Mouse (Mus musculus): Measurements from ENCODE around the gene Ror2. TPM values are rescaled to one million over a fixed set of nuclear protein-coding genes. Genes with fewer than 3 reads are reported as not detected.

Gene Ror2
- polyA plus RNA-seq, 1 experiment from 2014 or later, result 13.2 TPM

DNA sequence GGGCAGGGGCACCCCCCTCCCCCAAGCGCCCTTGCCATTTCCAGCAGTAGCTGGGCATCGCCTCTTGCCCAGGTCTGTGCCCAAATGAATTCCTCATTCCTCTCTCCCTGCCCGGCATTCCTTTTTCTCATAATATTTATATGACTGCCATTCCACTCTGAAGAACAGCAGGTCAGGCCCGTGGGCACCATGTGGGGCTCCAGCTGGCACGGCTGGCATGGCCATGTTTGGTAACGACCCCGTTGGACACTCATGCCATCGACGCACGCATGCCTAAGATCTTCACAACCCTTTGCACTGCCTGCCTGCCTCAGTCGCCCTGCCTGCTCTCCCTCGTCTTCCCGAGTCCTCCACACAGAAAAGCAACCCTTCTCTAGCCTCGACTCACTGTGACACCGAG lies 129.0 kb downstream of the Ror2 start:
- peaks cover 50 to 68% of the 10 kb centered on the region in 2 experiments for H3K4me1 ChIP-seq (ENCODE audit: control insufficient read depth in 2 of 2, insufficient read depth in 2 of 2, low read length in 2 of 2)
- H3K9ac ChIP-seq (ENCODE audit: low read length), result no peak overlapping the region; the same call in 1 of the 2 replicates
- H3K27ac ChIP-seq (replicated peaks in 1 of 2; ENCODE audit: control insufficient read depth in 1 of 2, insufficient read depth in 1 of 2, low read depth in 2 of 2, low read length in 2 of 2), result peak overlapping the region; percentile 92 to 95
- H3K9me3 ChIP-seq (ENCODE audit: control insufficient read depth, low read length), result no peaks in the 10 kb centered on the region
- 78% methylated on average over 15 of the region's 15 CpGs for WGBS
- H3K27me3 ChIP-seq (ENCODE audit: control insufficient read depth, insufficient read depth, low read length), result no peaks in the 10 kb centered on the region
- no peak overlapping the region for H3K4me3 ChIP-seq (ENCODE audit: control insufficient read depth in 1 of 2, insufficient read depth in 1 of 2, low read depth in 1 of 2, low read length in 2 of 2)
- H3K4me2 ChIP-seq (ENCODE audit: low read length), result no peak overlapping the region
- no peak for ATAC-seq (ENCODE audit: insufficient number of reproducible peaks, insufficient read depth, low FRiP score, low read depth)
- no peaks in the 10 kb centered on the region for H3K36me3 ChIP-seq (ENCODE audit: control insufficient read depth, insufficient read depth, low read length)

DNA sequence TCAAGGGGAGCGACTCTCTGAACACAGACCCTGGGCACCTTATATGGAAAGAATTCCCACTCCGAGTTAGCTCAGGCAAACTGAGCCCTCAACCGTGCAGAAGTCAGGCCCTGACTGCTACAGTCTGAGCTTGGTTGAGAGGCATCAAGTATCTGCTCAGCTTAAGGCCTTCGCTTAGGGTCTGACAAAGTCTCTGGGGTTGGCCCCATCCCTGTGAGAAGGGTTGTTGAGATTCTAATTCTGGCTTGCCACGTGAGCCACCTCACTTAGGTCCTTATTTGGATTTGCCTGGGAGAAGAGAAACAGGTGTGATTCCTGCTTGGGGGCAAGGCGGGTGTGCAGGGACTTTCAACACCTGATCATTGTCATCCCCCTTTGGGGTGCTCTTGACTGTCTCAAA lies 129.6 kb downstream of the Ror2 start:
- H3K4me3 ChIP-seq (ENCODE audit: control insufficient read depth in 1 of 2, insufficient read depth in 1 of 2, low read depth in 1 of 2, low read length in 2 of 2), result no peak overlapping the region
- peak; percentile 65; the same call in 1 of the 2 replicates for ATAC-seq (ENCODE audit: insufficient number of reproducible peaks, insufficient read depth, low FRiP score, low read depth)
- no peaks in the 10 kb centered on the region for H3K9me3 ChIP-seq (ENCODE audit: control insufficient read depth, low read length)
- no peak overlapping the region for H3K4me2 ChIP-seq (ENCODE audit: low read length)
- WGBS, result 36% methylated on average over 6 of the region's 6 CpGs
- H3K36me3 ChIP-seq (ENCODE audit: control insufficient read depth, insufficient read depth, low read length), result no peaks in the 10 kb centered on the region
- H3K4me1 ChIP-seq (ENCODE audit: control insufficient read depth in 2 of 2, insufficient read depth in 2 of 2, low read length in 2 of 2), result peaks cover 52 to 74% of the 10 kb centered on the region in 2 experiments
- no peaks in the 10 kb centered on the region for H3K27me3 ChIP-seq (ENCODE audit: control insufficient read depth, insufficient read depth, low read length)
- peak overlapping the region; percentile 92 to 95 for H3K27ac ChIP-seq (replicated peaks in 1 of 2; ENCODE audit: control insufficient read depth in 1 of 2, insufficient read depth in 1 of 2, low read depth in 2 of 2, low read length in 2 of 2)
- H3K9ac ChIP-seq (ENCODE audit: low read length), result peak overlapping the region; percentile 42; the same call in 1 of the 2 replicates

DNA sequence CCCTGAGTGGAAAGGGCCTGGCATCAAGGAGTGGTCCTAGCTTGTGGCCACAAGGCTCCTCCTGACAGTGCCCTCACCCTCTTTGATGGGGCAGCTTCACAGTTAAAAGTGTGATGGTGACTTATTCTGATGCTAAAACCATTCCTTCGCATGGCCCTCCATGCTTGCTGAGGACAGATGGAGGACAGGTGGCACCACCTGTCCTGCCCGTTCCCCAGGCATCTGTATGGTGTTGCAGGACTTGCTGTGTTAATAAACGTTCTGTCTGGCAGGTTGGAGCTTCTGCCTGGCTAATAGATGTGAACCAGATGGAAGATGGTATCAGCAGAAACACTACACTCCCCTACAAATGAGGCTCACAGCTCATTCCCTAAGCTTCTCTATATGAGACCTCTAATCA lies 140.4 kb downstream of the Ror2 start:
- Histone ChIP-seq H3K4me3 (ENCODE audit: control insufficient read depth in 1 of 2, insufficient read depth in 1 of 2, low read depth in 1 of 2, low read length in 2 of 2) (no peak overlapping the region), H3K27ac (replicated peaks in 1 of 2; ENCODE audit: control insufficient read depth in 1 of 2, insufficient read depth in 1 of 2, low read depth in 2 of 2, low read length in 2 of 2) (no peak overlapping the region), H3K9me3 (ENCODE audit: control insufficient read depth, low read length) (no peaks in the 10 kb centered on the region), H3K4me2 (ENCODE audit: low read length) (no peak overlapping the region), H3K36me3 (ENCODE audit: control insufficient read depth, insufficient read depth, low read length) (peaks cover 5% of the 10 kb centered on the region; the same call in 1 of the 2 replicates), H3K4me1 (ENCODE audit: control insufficient read depth in 2 of 2, insufficient read depth in 2 of 2, low read length in 2 of 2) (peaks cover 13 to 25% of the 10 kb centered on the region in 2 experiments), H3K27me3 (ENCODE audit: control insufficient read depth, insufficient read depth, low read length) (no peaks in the 10 kb centered on the region), H3K9ac (ENCODE audit: low read length) (no peak overlapping the region)
- 80% methylated on average over 3 of the region's 3 CpGs for WGBS
- no peak for ATAC-seq (ENCODE audit: insufficient number of reproducible peaks, insufficient read depth, low FRiP score, low read depth)

DNA sequence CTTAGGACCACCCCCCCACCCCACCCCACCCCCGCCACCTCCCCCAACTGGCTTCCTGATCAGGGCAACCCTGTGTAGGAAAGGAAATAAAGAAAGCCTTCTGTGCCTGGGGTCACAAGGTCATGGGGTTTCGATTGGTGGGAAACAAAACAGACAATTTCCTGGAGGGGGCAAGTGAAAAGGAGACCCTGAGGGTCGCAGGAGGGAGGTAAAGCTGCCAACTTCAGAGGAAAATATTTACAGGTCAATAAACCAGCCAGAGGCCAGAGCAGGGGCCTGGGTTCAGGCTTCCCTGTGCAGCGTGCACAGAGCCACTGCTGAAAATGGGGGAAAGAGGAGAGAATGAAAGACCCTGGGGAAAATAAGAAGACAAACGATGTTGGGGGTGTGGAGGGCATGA lies 142.8 kb downstream of the Ror2 start:
- 63% methylated on average over 5 of the region's 5 CpGs for WGBS
- no peak overlapping the region for H3K4me3 ChIP-seq (ENCODE audit: control insufficient read depth in 1 of 2, insufficient read depth in 1 of 2, low read depth in 1 of 2, low read length in 2 of 2)
- no peak for ATAC-seq (ENCODE audit: insufficient number of reproducible peaks, insufficient read depth, low FRiP score, low read depth)
- H3K27ac ChIP-seq (replicated peaks in 1 of 2; ENCODE audit: control insufficient read depth in 1 of 2, insufficient read depth in 1 of 2, low read depth in 2 of 2, low read length in 2 of 2), result no peak overlapping the region
- H3K9me3 ChIP-seq (ENCODE audit: control insufficient read depth, low read length), result peaks cover 5% of the 10 kb centered on the region; the same call in 1 of the 2 replicates
- H3K36me3 ChIP-seq (ENCODE audit: control insufficient read depth, insufficient read depth, low read length), result peaks cover 8% of the 10 kb centered on the region; the same call in 1 of the 2 replicates
- H3K27me3 ChIP-seq (ENCODE audit: control insufficient read depth, insufficient read depth, low read length), result no peaks in the 10 kb centered on the region
- H3K4me1 ChIP-seq (ENCODE audit: control insufficient read depth in 2 of 2, insufficient read depth in 2 of 2, low read length in 2 of 2), result peaks cover 2 to 6% of the 10 kb centered on the region in 2 experiments
- no peak overlapping the region for H3K9ac ChIP-seq (ENCODE audit: low read length)
- no peak overlapping the region for H3K4me2 ChIP-seq (ENCODE audit: low read length)

DNA sequence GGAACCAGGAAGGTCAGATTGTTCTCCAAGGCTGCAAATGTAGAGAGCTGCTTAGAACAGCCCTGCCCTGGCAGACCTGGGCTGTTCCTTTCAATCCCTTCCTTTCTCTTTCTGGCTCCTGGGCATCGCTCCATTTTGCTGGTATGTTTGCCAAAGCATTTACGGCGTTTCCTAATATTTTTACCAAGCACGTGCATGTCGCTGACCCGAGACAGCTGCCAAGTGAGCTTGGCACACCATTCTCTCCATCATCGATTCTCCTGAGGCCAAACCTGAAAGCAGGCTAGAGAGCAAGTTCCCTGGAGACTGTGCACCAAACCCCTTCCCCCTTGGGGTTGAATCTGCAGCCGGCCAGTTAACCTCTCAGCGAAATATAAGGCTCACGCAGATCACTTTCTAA lies 143.7 kb downstream of the Ror2 start:
- Histone ChIP-seq H3K36me3 (ENCODE audit: control insufficient read depth, insufficient read depth, low read length) (peaks cover 8% of the 10 kb centered on the region; the same call in 1 of the 2 replicates), H3K4me1 (ENCODE audit: control insufficient read depth in 2 of 2, insufficient read depth in 2 of 2, low read length in 2 of 2) (no peaks in the 10 kb centered on the region; a peak in 2 of 4 replicates), H3K27ac (replicated peaks in 1 of 2; ENCODE audit: control insufficient read depth in 1 of 2, insufficient read depth in 1 of 2, low read depth in 2 of 2, low read length in 2 of 2) (no peak overlapping the region), H3K9ac (ENCODE audit: low read length) (no peak overlapping the region), H3K9me3 (ENCODE audit: control insufficient read depth, low read length) (peaks cover 5% of the 10 kb centered on the region; the same call in 1 of the 2 replicates), H3K27me3 (ENCODE audit: control insufficient read depth, insufficient read depth, low read length) (no peaks in the 10 kb centered on the region), H3K4me2 (ENCODE audit: low read length) (no peak overlapping the region), H3K4me3 (ENCODE audit: control insufficient read depth in 1 of 2, insufficient read depth in 1 of 2, low read depth in 1 of 2, low read length in 2 of 2) (no peak overlapping the region)
- WGBS, result 90% methylated on average over 10 of the region's 10 CpGs
- ATAC-seq (ENCODE audit: insufficient number of reproducible peaks, insufficient read depth, low FRiP score, low read depth), result no peak

DNA sequence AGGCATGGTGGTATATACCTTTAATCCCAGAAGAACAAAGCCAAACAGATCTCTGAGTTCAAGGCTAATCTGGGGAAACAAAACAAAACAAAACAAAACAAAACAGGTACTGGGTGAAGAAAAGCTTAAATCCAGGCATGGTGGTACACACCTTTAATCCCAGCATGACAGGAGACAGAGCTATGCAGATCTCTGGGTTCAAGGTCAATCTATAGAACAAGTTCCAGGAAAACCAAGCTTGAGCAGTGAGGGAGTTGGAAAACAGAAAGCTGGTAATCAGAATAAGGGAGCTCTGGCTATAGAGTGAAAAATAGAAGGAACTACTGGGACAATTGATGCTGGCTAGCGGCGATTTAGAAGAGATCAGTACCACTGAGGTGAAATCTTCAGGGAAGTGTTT lies 145.6 kb downstream of the Ror2 start:
- H3K4me2 ChIP-seq (ENCODE audit: low read length), result no peak overlapping the region
- no peaks in the 10 kb centered on the region; a peak in 2 of 4 replicates for H3K4me1 ChIP-seq (ENCODE audit: control insufficient read depth in 2 of 2, insufficient read depth in 2 of 2, low read length in 2 of 2)
- no peaks in the 10 kb centered on the region for H3K27me3 ChIP-seq (ENCODE audit: control insufficient read depth, insufficient read depth, low read length)
- H3K9me3 ChIP-seq (ENCODE audit: control insufficient read depth, low read length), result peaks cover 5% of the 10 kb centered on the region; the same call in 1 of the 2 replicates
- no peak overlapping the region for H3K27ac ChIP-seq (replicated peaks in 1 of 2; ENCODE audit: control insufficient read depth in 1 of 2, insufficient read depth in 1 of 2, low read depth in 2 of 2, low read length in 2 of 2)
- peaks cover 4% of the 10 kb centered on the region; the same call in 1 of the 2 replicates for H3K36me3 ChIP-seq (ENCODE audit: control insufficient read depth, insufficient read depth, low read length)
- ATAC-seq (ENCODE audit: insufficient number of reproducible peaks, insufficient read depth, low FRiP score, low read depth), result no peak
- H3K9ac ChIP-seq (ENCODE audit: low read length), result no peak overlapping the region
- H3K4me3 ChIP-seq (ENCODE audit: control insufficient read depth in 1 of 2, insufficient read depth in 1 of 2, low read depth in 1 of 2, low read length in 2 of 2), result no peak overlapping the region
- 84% methylated on average over 2 of the region's 2 CpGs for WGBS

DNA sequence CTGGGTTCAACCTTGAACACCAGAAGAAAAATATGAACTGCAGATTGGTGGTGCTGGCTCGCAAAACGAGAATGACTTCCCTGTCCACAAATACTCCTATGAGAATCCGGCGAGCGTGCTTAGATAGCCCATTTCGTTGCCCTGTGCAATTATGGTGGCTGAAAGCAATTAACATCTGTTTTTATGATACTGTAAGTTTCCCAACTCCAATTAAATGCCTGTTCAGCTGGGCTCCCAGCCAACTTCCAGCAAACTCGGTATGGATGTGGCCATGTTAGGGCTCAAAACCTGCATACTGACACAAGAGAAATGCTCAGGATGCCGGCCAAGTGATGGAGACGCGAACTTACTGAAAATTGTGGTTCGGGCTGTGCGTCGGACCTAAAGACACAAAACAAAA lies 155.4 kb downstream of the Ror2 start:
- Histone ChIP-seq H3K27me3 (ENCODE audit: control insufficient read depth, insufficient read depth, low read length) (no peaks in the 10 kb centered on the region), H3K36me3 (ENCODE audit: control insufficient read depth, insufficient read depth, low read length) (peaks cover 30% of the 10 kb centered on the region), H3K4me1 (ENCODE audit: control insufficient read depth in 2 of 2, insufficient read depth in 2 of 2, low read length in 2 of 2) (no peaks in the 10 kb centered on the region), H3K9ac (ENCODE audit: low read length) (no peak overlapping the region), H3K27ac (replicated peaks in 1 of 2; ENCODE audit: control insufficient read depth in 1 of 2, insufficient read depth in 1 of 2, low read depth in 2 of 2, low read length in 2 of 2) (no peak overlapping the region), H3K4me2 (ENCODE audit: low read length) (no peak overlapping the region), H3K4me3 (ENCODE audit: control insufficient read depth in 1 of 2, insufficient read depth in 1 of 2, low read depth in 1 of 2, low read length in 2 of 2) (no peak overlapping the region), H3K9me3 (ENCODE audit: control insufficient read depth, low read length) (no peaks in the 10 kb centered on the region)
- 84% methylated on average over 13 of the region's 13 CpGs for WGBS
- no peak for ATAC-seq (ENCODE audit: insufficient number of reproducible peaks, insufficient read depth, low FRiP score, low read depth)

DNA sequence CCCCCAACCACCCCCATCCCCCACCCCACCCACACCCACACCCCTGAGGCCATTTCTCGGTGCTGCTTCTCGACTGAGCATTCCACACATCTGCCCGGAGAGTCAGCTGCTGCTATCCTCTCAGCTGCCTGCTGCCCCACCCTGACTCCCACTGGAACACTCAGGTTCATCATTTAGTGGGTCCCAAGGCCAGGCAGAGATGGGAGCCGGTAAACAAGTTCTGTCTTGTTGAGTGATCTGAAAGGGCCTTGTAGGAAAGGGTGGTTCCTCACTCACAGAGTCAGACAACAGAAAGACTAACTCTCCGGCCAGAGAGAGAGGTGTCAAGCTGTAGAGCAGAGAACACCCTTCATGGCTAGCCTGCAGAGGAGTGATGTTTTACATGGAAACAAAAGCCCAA lies 155.9 kb downstream of the Ror2 start:
- no peaks in the 10 kb centered on the region for H3K4me1 ChIP-seq (ENCODE audit: control insufficient read depth in 2 of 2, insufficient read depth in 2 of 2, low read length in 2 of 2)
- H3K27ac ChIP-seq (replicated peaks in 1 of 2; ENCODE audit: control insufficient read depth in 1 of 2, insufficient read depth in 1 of 2, low read depth in 2 of 2, low read length in 2 of 2), result no peak overlapping the region
- WGBS, result 80% methylated on average over 5 of the region's 5 CpGs
- peaks cover 30% of the 10 kb centered on the region for H3K36me3 ChIP-seq (ENCODE audit: control insufficient read depth, insufficient read depth, low read length)
- H3K9me3 ChIP-seq (ENCODE audit: control insufficient read depth, low read length), result no peaks in the 10 kb centered on the region
- H3K4me3 ChIP-seq (ENCODE audit: control insufficient read depth in 1 of 2, insufficient read depth in 1 of 2, low read depth in 1 of 2, low read length in 2 of 2), result no peak overlapping the region
- no peaks in the 10 kb centered on the region for H3K27me3 ChIP-seq (ENCODE audit: control insufficient read depth, insufficient read depth, low read length)
- H3K9ac ChIP-seq (ENCODE audit: low read length), result no peak overlapping the region
- no peak for ATAC-seq (ENCODE audit: insufficient number of reproducible peaks, insufficient read depth, low FRiP score, low read depth)
- no peak overlapping the region for H3K4me2 ChIP-seq (ENCODE audit: low read length)

Measured in heart, embryonic 14.5 days (tissue).